Mouse (Mus musculus): ENCODE measurements around the gene Sprtn. TPM values are rescaled to one million over a fixed set of nuclear protein-coding genes. Genes with fewer than 3 reads are reported as not detected.

Gene Sprtn
- total RNA-seq, 4 experiments from 2014 or later = 13.9 to 15.9 (median 15.6) TPM

DNA sequence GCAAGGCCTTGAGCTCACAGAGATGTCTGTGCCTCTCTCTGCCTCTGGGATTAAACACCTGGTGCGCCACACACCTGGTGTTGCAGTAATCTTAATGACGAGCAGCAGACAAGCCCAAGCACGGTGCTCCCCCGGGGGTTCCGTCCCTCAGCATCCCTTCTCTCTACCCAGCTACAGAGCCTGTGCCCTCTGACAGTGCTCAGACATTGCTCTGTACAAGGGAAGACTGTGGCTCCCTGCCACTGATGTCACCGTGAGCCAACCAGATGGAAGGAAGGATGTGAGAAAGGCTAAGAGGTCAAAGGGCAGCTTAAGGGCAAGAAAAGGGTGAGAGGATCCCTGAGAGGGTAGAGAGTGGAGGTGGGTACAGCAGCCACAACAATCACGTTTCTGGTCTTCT is 46.7 kb downstream of the Sprtn start:
- DNase-seq (ENCODE audit: low spot score in 2 of 2) = no peak

DNA sequence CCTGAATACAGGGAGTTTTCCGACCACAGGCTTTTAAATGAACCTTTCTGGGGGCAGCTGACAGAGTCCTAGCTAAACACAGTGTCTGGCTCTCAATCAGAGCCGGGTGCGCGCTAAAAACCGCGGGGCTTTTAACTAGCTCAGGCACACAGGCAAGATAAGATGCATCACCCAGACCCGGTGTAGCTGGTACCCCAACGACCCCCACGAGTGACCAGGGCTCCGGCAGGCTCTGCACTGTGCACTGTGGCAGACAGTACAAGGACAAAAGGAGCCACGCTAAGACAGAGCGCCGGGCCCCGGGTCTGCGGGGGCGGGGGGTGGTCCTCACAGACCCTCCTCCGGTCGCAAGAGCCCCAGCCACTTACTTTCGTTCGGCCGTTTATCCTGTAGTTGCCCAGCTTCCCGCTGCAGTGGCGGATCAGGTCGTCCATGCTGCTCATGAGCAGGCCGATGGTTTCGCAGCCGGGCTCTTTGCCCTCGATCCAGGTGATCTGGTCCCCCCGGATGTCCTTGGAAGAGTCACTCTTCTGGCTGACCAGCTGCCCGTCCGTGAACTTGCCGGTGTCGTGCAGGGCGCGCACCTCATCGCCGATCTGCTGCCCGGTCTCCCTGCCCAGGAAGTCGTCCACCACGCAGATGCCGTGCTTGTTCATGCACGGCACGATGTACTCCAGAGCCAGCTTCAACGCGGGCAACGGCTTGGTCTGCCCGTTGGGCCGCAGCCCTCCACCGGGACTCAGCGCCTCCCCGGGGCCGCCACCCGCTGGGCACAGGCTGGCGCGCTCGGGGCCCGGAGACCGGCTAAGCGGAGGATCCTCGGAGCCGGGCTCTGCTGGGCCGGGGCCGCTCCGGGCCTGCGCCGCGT is 50.4 kb downstream of the Sprtn start:
- DNase-seq (ENCODE audit: low spot score in 2 of 2) = peak in 1 of 2 experiments; percentile 35

DNA sequence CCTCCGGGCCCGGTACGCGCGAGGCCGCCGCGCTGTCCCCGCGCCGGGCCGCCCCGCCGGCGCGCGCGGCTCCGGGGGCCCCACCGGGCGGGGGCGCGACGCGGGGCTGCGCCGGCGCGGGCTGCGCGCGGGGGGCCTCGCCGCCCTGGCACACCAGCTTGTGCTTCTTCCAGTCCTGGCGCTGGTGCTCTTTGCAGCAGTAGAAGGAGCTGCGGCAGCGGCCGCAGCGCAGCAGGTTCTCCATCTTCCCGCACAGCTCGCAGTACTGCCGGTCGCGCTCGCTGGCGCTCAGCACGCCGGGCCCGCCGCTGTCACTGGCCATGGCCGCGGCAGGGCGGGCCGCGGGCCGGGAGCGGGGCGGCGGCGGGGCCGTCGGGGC is 51.0 kb downstream of the Sprtn start:
- DNase-seq (ENCODE audit: low spot score in 2 of 2) = no peak

DNA sequence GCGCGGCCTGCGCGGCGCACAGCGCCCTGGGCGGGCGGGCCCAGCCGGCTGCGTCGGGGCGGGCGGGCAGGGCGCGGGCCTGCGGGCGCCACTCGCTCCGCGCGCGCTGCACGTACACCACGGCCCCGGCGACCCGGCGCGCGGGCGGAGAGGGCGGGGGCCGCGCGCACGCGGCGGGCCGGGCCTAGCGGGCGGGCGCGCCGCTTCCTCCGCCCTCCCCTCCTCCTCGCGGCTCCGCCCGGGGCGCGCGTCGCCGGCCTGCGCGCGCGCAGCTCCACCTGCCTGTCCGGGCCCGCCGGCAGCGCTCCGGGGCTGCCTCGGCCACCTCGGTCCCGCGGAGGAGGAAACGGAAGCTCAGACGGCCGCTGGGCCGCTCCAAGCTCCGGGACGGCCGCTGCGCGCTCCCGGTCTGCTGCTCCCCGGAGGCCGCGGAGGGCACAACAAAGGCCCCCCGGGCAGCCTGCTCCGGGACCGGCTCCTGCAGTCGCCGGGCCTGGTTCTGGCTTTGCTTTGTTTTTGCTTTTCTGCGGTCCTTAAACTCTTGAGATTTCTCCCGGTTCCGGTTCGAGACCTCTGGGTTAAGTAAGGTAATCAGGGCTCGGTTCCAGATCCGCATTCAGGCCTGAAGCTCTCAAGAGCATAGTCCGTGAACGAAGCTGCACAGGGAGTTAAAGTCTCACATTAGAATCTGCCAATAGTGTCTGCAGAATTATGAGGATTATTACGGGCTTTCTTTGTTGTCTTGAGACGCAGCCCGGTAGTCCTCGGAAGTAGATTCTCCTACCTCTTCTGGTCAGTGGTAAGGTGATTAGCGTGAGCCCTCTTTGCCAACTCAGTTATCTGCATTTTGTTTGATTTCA is 51.8 kb downstream of the Sprtn start, which contains the start of gene Egln1:
Egln1 (minus strand) TSS at position 116 of the 860 bp plus-strand sequence.
- DNase-seq (ENCODE audit: low spot score in 2 of 2) = peak; percentile 45 to 77

DNA sequence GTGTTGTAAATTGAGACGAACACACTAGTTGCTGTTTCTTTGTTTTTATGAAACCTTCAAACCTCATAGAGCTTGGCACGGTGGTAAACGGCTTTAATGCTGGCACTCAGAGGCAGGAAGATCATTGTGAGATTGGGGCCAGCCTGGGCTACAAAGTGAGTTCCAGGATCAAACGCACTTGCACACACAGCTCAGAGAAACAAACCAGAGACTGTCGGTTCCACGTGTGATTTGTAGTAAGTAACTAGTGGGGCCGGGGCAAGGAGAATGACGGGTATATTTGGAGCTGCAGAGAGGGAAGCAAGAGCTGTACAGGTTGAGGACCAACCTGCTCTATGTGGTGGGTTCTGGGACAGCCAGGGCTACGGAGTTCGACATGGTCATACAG is 52.4 kb downstream of the Sprtn start:
- no peak for DNase-seq (ENCODE audit: low spot score in 2 of 2)

DNA sequence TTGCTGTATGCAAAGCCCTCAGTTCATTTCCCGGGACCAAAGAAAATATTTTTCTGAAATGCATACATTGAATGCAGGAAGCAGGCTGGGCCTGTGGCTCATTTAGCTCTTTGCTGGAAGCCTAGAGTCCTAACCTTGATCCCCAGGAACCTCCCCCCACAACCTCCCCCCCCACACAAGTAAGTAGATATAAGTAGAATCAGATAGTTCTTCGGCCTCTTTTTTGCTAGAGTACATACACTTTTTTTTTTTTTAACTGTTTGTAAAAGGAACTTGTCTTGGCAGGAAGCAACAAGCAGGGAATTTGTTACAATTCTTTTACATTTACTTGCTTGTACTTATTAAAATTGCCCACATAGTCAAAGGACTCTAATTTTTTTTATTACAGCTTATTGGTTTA is 53.2 kb downstream of the Sprtn start:
- no peak for DNase-seq (ENCODE audit: low spot score in 2 of 2)

DNA sequence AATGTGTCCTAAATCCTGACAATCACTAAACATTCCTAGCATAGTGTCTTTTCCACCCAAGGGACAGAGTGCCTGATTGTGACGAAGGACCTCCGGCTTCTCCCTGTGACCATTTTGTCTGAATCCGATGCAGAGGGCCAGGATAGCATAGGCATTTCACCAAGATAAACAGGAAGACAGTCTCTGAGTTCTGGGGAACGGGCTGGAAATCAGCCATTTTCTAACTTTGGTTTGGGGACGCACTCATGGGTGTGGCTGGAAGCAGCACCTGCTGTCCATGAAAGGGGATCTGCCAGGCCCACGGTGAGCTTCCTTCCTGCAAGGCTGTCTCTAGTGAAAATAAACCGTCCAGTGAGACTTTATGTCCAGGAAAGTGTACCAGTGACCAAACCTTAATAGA is 55.5 kb downstream of the Sprtn start:
- DNase-seq (ENCODE audit: low spot score in 2 of 2) = no peak

DNA sequence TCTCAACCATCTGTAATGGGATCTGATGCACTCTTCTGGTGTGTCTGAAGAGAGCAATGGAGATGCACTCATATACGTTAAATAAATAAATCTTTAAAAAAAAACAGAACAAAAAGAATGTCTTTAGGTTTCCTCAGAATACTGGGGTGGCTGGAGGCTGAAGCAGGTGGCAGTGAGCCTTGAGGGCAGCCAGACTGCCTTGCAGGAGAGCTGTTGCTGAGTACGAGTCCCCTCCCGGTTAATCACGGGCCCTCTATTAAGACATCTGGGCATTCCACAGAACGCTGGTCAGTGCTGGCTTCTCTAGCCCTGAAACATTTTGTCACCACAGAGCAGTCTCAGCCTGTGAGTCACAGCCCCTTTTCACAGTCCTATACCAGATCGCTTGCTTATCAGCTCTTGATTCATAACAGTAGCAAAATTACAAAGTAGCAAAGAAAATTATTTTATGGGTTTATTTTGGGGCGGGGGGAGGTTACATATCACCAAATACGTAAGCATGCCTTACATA is 56.9 kb downstream of the Sprtn start:
- no peak for DNase-seq (ENCODE audit: low spot score in 2 of 2)

Other genes starting within 250 kb of the Sprtn start
- 10 to 100 TPM; 68.8 to 73.0 (median 71.5) TPM for gene 2310022B05Rik, start 234.5 kb upstream of the Sprtn start, total RNA-seq (2022)
- 10 to 100 TPM; 38.5 to 42.9 (median 39.3) TPM for gene Ttc13, start 175.9 kb upstream of the Sprtn start, total RNA-seq (2022)
- 10 to 100 TPM; 11.4 to 13.0 (median 11.6) TPM for gene Arv1, start 175.7 kb upstream of the Sprtn start, total RNA-seq (2022)
- gene Fam89a, start 146.1 kb upstream of the Sprtn start, total RNA-seq (2022) = 1 to 10 TPM in 2 of 4 experiments, under 1 TPM in 2; 0.28 to 1.6 (median 0.83) TPM
- gene Trim67, start 104.8 kb upstream of the Sprtn start, total RNA-seq (2022) = 1 to 10 TPM; 2.2 to 2.3 (median 2.2) TPM
- 10 to 100 TPM; 55.0 to 63.7 (median 58.4) TPM for gene Gnpat, start 34.9 kb upstream of the Sprtn start, total RNA-seq (2022)
- gene 2810004N23Rik, start 34.8 kb upstream of the Sprtn start, total RNA-seq (2022) = 10 to 100 TPM; 17.7 to 20.5 (median 19.6) TPM
- gene Exoc8, start 181 bp upstream of the Sprtn start, total RNA-seq (2022) = 10 to 100 TPM; 33.0 to 33.4 (median 33.2) TPM
- 10 to 100 TPM; 58.3 to 63.5 (median 62.1) TPM for gene Egln1, start 51.4 kb downstream of the Sprtn start, total RNA-seq (2022)
- gene Tsnax, start 115.1 kb downstream of the Sprtn start, total RNA-seq (2022) = 100 to 1,000 TPM; 160 to 172 (median 167) TPM
- 1 to 10 TPM; 1.1 to 2.5 (median 1.9) TPM for gene Disc1, start 156.3 kb downstream of the Sprtn start, total RNA-seq (2022)